Mouse (Mus musculus) kidney, adult 2 months (tissue): Measurements from ENCODE around the gene Cutc.

Experiments
- CTCF ChIP-seq: fragments of 200-500 bp; conservative IDR thresholded peaks from 2 replicates; pipeline ENCODE4 v1.5.1; 2011; ENCODE audit warnings: low read depth, mild to moderate bottlenecking, control low read depth, low read length, moderate library complexity, mixed read lengths; ENCODE audit not compliant: insufficient read depth, insufficient read length
- POLR2A ChIP-seq: fragments of 200-500 bp; IDR thresholded peaks from one replicate; pipeline ENCODE4 v1.6.1; 2011; ENCODE audit warnings: low read depth, low read length, control low read depth

DNA sequence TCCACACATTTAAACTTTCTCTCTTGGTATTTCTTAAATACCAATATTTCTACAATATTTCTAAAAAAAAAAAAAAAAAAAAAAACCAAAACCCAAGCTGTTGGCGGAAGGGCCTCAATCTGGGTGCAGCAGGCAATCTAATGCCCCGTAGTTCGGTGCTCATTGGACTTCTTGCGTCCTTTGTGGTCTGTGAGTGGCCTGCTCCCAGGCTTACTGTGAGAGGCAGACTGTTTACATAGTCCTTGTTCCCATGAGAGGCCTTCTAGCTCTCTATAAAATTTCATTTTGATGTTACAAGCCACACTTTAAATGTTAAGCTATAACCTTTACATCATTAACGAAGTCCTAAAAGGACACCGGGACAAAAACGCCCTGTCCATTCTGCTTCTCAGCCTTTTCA is 44.6 kb upstream of the Cutc start:
- no peak for TF ChIP-seq POLR2A
- no peak for TF ChIP-seq CTCF
